Mouse (Mus musculus): ENCODE measurements around the gene Agpat2. TPM values are rescaled to one million over a fixed set of nuclear protein-coding genes. Genes with fewer than 3 reads are reported as not detected.

Agpat2 gene
- total RNA-seq, 1 experiment: 60.4 TPM

DNA sequence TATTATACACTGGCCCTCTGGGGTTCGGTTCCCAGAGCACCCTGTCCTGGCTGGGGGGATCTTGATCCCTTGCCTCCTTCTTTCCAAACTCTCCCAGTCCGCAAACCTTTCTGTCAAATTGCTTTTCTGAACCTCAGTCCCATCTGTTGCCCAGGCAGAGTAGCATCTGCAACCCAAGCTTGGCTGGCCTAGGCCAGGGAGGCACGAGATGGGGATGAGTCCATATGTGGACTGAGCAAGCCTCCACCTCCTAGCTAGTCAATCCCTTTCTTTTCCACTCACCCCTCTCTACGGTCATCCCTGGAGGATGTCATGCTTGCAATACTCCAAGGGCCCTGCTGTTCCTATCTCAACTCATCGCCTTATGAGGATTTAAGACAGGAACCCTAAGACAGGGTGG, 1.6 kb downstream of the Agpat2 start:
- H3K36me3 ChIP-seq (ENCODE audit: control insufficient read depth, insufficient read depth, low read length, poor library complexity, severe bottlenecking): no peaks in the 10 kb centered on the region; the same call in 1 of the 2 replicates
- TF ChIP-seq MAFK (IDR thresholded peaks at IDR 0.05; ENCODE audit: insufficient read depth, low read depth, low read length) (no peak), ZC3H11A (IDR thresholded peaks at IDR 0.05; ENCODE audit: borderline replicate concordance, low read depth, low read length) (no peak)
- H3K4me3 ChIP-seq (ENCODE audit: insufficient read depth in 1 of 2, low read depth in 1 of 2, low read length in 2 of 2, poor library complexity in 1 of 2, severe bottlenecking in 1 of 2): peak overlapping the region; percentile 88 to 98; a peak in 3 of 4 replicates
- in situ Hi-C loops (cut with MboI; ENCODE audit: low sequenced_read_pairs in 2 of 2, unreplicated experiment in 2 of 2): no loop called here
- no peak overlapping the region for H3K27ac ChIP-seq (ENCODE audit: insufficient read depth, low read depth, low read length, poor library complexity, severe bottlenecking)
- no peaks in the 10 kb centered on the region for H3K9me3 ChIP-seq (ENCODE audit: control insufficient read depth, insufficient read depth, low read depth, low read length)
- DNase-seq (ENCODE audit: low read depth, low spot score): no peak
- H3K9ac ChIP-seq (ENCODE audit: insufficient read depth, low read depth, low read length, poor library complexity, severe bottlenecking): peak overlapping the region; percentile 93; the same call in 1 of the 2 replicates
- peaks cover 2 to 33% of the 10 kb centered on the region in 2 experiments; a peak in 3 of 4 replicates for H3K4me1 ChIP-seq (ENCODE audit: control insufficient read depth in 2 of 2, insufficient read depth in 2 of 2, low read length in 2 of 2, poor library complexity in 1 of 2)

DNA sequence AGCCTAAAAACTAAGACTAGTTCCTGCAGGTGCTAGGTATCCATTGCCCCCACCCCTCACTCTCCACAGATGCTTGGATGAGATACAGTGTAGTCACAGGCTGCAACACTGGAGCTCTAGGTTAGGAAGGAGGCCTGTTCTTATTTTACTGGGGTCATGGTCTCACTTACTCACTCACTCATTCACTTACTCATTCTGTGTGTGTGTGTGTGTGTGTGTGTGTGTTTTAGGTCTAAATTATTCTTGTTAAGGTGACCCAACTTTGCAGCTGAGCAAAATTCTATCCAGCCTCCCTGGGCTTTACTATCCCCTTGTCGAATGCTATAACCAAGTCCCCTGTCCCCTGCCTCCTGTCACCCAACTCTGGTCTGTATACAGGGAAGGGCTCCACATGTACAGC, 2.6 kb downstream of the Agpat2 start:
- no peak for TF ChIP-seq MAFK (IDR thresholded peaks at IDR 0.05; ENCODE audit: insufficient read depth, low read depth, low read length)
- no peak for TF ChIP-seq HCFC1 (IDR thresholded peaks at IDR 0.05; ENCODE audit: borderline replicate concordance, insufficient read depth, low read length)
- TF ChIP-seq CHD2 (IDR thresholded peaks at IDR 0.05; ENCODE audit: low read depth, low read length): no peak
- TF ChIP-seq ZNF384 (IDR thresholded peaks at IDR 0.05; ENCODE audit: low read depth, low read length): no peak
- TF ChIP-seq ZC3H11A (IDR thresholded peaks at IDR 0.05; ENCODE audit: borderline replicate concordance, low read depth, low read length): no peak
- Histone ChIP-seq H3K4me1 (ENCODE audit: control insufficient read depth in 2 of 2, insufficient read depth in 2 of 2, low read length in 2 of 2, poor library complexity in 1 of 2) (peaks cover 2 to 27% of the 10 kb centered on the region in 2 experiments; a peak in 2 of 4 replicates), H3K9me3 (ENCODE audit: control insufficient read depth, insufficient read depth, low read depth, low read length) (no peaks in the 10 kb centered on the region), H3K36me3 (ENCODE audit: control insufficient read depth, insufficient read depth, low read length, poor library complexity, severe bottlenecking) (peaks cover 4% of the 10 kb centered on the region; the same call in 1 of the 2 replicates), H3K27ac (ENCODE audit: insufficient read depth, low read depth, low read length, poor library complexity, severe bottlenecking) (no peak overlapping the region), H3K4me3 (ENCODE audit: insufficient read depth in 1 of 2, low read depth in 1 of 2, low read length in 2 of 2, poor library complexity in 1 of 2, severe bottlenecking in 1 of 2) (no peak overlapping the region), H3K9ac (ENCODE audit: insufficient read depth, low read depth, low read length, poor library complexity, severe bottlenecking) (no peak overlapping the region)
- no peak for DNase-seq (ENCODE audit: low read depth, low spot score)
- in situ Hi-C loops (cut with MboI; ENCODE audit: low sequenced_read_pairs in 2 of 2, unreplicated experiment in 2 of 2): no loop called here

- H3K9me3 ChIP-seq (ENCODE audit: control insufficient read depth, insufficient read depth, low read depth, low read length): no peaks in the 10 kb centered on the region
- in situ Hi-C loops (cut with MboI; ENCODE audit: low sequenced_read_pairs in 2 of 2, unreplicated experiment in 2 of 2): no loop called here
- peaks cover 2 to 26% of the 10 kb centered on the region in 2 experiments; a peak in 2 of 4 replicates for H3K4me1 ChIP-seq (ENCODE audit: control insufficient read depth in 2 of 2, insufficient read depth in 2 of 2, low read length in 2 of 2, poor library complexity in 1 of 2)
- H3K27ac ChIP-seq (ENCODE audit: insufficient read depth, low read depth, low read length, poor library complexity, severe bottlenecking): no peak overlapping the region
- TF ChIP-seq ZC3H11A (IDR thresholded peaks at IDR 0.05; ENCODE audit: borderline replicate concordance, low read depth, low read length) (no peak), ZNF384 (IDR thresholded peaks at IDR 0.05; ENCODE audit: low read depth, low read length) (no peak), CHD2 (IDR thresholded peaks at IDR 0.05; ENCODE audit: low read depth, low read length) (no peak), HCFC1 (IDR thresholded peaks at IDR 0.05; ENCODE audit: borderline replicate concordance, insufficient read depth, low read length) (no peak)
- H3K9ac ChIP-seq (ENCODE audit: insufficient read depth, low read depth, low read length, poor library complexity, severe bottlenecking): no peak overlapping the region
- H3K36me3 ChIP-seq (ENCODE audit: control insufficient read depth, insufficient read depth, low read length, poor library complexity, severe bottlenecking): peaks cover 6% of the 10 kb centered on the region
- DNase-seq (ENCODE audit: low read depth, low spot score): no peak
- no peak overlapping the region for H3K4me3 ChIP-seq (ENCODE audit: insufficient read depth in 1 of 2, low read depth in 1 of 2, low read length in 2 of 2, poor library complexity in 1 of 2, severe bottlenecking in 1 of 2)
Observed at GRCm38 (mm10) chr2:26600664-26601063, 3.6 kb downstream of the Agpat2 start.

- H3K9ac ChIP-seq (ENCODE audit: insufficient read depth, low read depth, low read length, poor library complexity, severe bottlenecking): no peak overlapping the region
- in situ Hi-C loops (cut with MboI; ENCODE audit: low sequenced_read_pairs in 2 of 2, unreplicated experiment in 2 of 2): no loop called here
- H3K36me3 ChIP-seq (ENCODE audit: control insufficient read depth, insufficient read depth, low read length, poor library complexity, severe bottlenecking): peaks cover 9% of the 10 kb centered on the region
- H3K9me3 ChIP-seq (ENCODE audit: control insufficient read depth, insufficient read depth, low read depth, low read length): no peaks in the 10 kb centered on the region
- peaks cover 2 to 25% of the 10 kb centered on the region in 2 experiments; a peak in 2 of 4 replicates for H3K4me1 ChIP-seq (ENCODE audit: control insufficient read depth in 2 of 2, insufficient read depth in 2 of 2, low read length in 2 of 2, poor library complexity in 1 of 2)
- H3K4me3 ChIP-seq (ENCODE audit: insufficient read depth in 1 of 2, low read depth in 1 of 2, low read length in 2 of 2, poor library complexity in 1 of 2, severe bottlenecking in 1 of 2): no peak overlapping the region
- no peak for DNase-seq (ENCODE audit: low read depth, low spot score)
- no peak overlapping the region for H3K27ac ChIP-seq (ENCODE audit: insufficient read depth, low read depth, low read length, poor library complexity, severe bottlenecking)
- TF ChIP-seq CHD2 (IDR thresholded peaks at IDR 0.05; ENCODE audit: low read depth, low read length): no peak
- no peak for TF ChIP-seq ZNF384 (IDR thresholded peaks at IDR 0.05; ENCODE audit: low read depth, low read length)
- no peak for TF ChIP-seq ZC3H11A (IDR thresholded peaks at IDR 0.05; ENCODE audit: borderline replicate concordance, low read depth, low read length)
- TF ChIP-seq HCFC1 (IDR thresholded peaks at IDR 0.05; ENCODE audit: borderline replicate concordance, insufficient read depth, low read length): no peak
- no peak for TF ChIP-seq MAFK (IDR thresholded peaks at IDR 0.05; ENCODE audit: insufficient read depth, low read depth, low read length)
Observed at GRCm38 (mm10) chr2:26599965-26600364, 4.3 kb downstream of the Agpat2 start.

DNA sequence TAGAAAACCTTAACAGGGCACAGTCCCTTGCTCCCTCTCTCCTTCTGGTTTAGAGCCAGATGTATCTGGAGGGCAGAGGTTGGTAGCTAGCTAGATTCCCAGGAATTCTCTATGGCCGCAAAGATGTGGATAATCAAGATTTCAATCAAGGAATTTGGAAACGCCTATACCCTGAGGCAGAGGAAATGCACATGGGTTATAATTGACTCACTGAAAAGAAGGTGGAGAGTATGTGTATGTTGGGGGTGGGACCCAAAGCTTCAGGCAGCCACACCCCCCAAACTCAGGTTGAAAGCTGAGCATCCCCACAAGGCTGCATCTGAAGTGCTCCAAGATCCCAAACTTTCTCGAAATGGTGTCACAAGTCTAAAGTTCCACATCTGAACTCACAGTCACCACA, 5.8 kb downstream of the Agpat2 start:
- in situ Hi-C loops (cut with MboI; ENCODE audit: low sequenced_read_pairs in 2 of 2, unreplicated experiment in 2 of 2): no loop called here
- no peak overlapping the region for H3K4me3 ChIP-seq (ENCODE audit: insufficient read depth in 1 of 2, low read depth in 1 of 2, low read length in 2 of 2, poor library complexity in 1 of 2, severe bottlenecking in 1 of 2)
- H3K9ac ChIP-seq (ENCODE audit: insufficient read depth, low read depth, low read length, poor library complexity, severe bottlenecking): no peak overlapping the region
- H3K4me1 ChIP-seq (ENCODE audit: control insufficient read depth in 2 of 2, insufficient read depth in 2 of 2, low read length in 2 of 2, poor library complexity in 1 of 2): peaks cover 0 to 27% of the 10 kb centered on the region in 2 experiments; a peak in 2 of 4 replicates
- peaks cover 19% of the 10 kb centered on the region for H3K36me3 ChIP-seq (ENCODE audit: control insufficient read depth, insufficient read depth, low read length, poor library complexity, severe bottlenecking)
- no peak for TF ChIP-seq HCFC1 (IDR thresholded peaks at IDR 0.05; ENCODE audit: borderline replicate concordance, insufficient read depth, low read length)
- no peak for DNase-seq (ENCODE audit: low read depth, low spot score)
- H3K27ac ChIP-seq (ENCODE audit: insufficient read depth, low read depth, low read length, poor library complexity, severe bottlenecking): no peak overlapping the region
- no peaks in the 10 kb centered on the region for H3K9me3 ChIP-seq (ENCODE audit: control insufficient read depth, insufficient read depth, low read depth, low read length)
